15 mouse cellular contexts compared by ENCODE assay signal in the genomic region with DNA sequence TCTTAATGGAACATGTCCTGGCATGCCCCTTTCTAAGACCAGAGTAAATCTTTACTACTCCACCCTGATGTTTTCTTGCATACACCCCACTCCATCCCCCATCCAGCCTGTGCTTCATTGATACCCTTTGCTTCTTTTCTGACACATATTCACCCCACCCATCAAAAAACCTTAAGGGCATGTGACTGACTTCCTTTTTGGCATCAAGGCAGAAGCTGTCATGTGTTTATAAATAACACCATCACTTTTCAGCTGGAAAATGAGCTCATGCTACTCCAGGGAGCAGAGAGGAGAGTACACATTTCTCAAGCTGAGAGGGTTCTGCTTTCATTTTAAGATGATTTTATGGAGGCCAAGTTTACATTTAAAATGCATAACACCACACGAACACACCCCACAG.
DNase-seq lines count a peak whose midpoint lies in the region; ATAC-seq and TF ChIP-seq lines count a peak whose summit lies in the region.
"Had no signal": no experiment of that assay in that cellular context is flagged by ENCODE, and none has a peak within 500 bp of the region (broad histone marks: within the 10 kb centered on the region; RNA-seq: fewer than 3 reads in every experiment).

No protein-coding gene starts in this region.

- DNase-seq in gastrocnemius, adult 18-20 months (ENCODE audit: low spot score) = peak; percentile 17
- DNase-seq in gastrocnemius, postnatal 4 days (ENCODE audit: low spot score in 2 of 2) = no peak
- peak; percentile 52 for DNase-seq in lung, embryonic 14.5 days
- no peak for DNase-seq in lung, adult 2 months
- DNase-seq in midbrain, embryonic 10.5 days (ENCODE audit: low spot score) = no peak
- DNase-seq: B cell, adult 2 months; cerebellum, adult 9-11 months; gastrocnemius, postnatal 14 days; liver, embryonic 13.5 days; right cerebral cortex, postnatal 4 days had no signal

- H3K4me3 ChIP-seq in lung, embryonic 14.5 days (ENCODE audit: low read depth, low read length) = no peak overlapping the region
- H3K4me3 ChIP-seq in lung, adult 2 months (replicated peaks; ENCODE audit: extremely low read depth, low read depth, low read length) = no peak overlapping the region
- H3K4me3 ChIP-seq in limb, embryonic 15.5 days = no peak overlapping the region
- no peak overlapping the region for H3K4me3 ChIP-seq in midbrain, embryonic 10.5 days
- H3K4me3 ChIP-seq in midbrain, embryonic 13.5 days (replicated peaks) = no peak overlapping the region
- H3K4me3 ChIP-seq: liver, embryonic 13.5 days; midbrain, embryonic 15.5 days had no signal

- no peak for TF ChIP-seq POLR2A in lung, adult 2 months (IDR thresholded peaks at IDR 0.05; ENCODE audit: borderline replicate concordance, extremely low read depth, low read depth, low read length)

- WGBS in lung, embryonic 14.5 days = 13% methylated on average over 1 of the region's 1 CpGs
- WGBS in lung, adult 2 months = 24% methylated on average over 1 of the region's 1 CpGs
- 34% methylated on average over 1 of the region's 1 CpGs for WGBS in limb, embryonic 15.5 days
- WGBS in midbrain, embryonic 10.5 days = 67% methylated on average over 1 of the region's 1 CpGs
- WGBS in midbrain, embryonic 13.5 days = 68% methylated on average over 1 of the region's 1 CpGs

- no peaks in the 10 kb centered on the region for H3K9me3 ChIP-seq in lung, embryonic 14.5 days (ENCODE audit: low read depth, low read length)
- no peaks in the 10 kb centered on the region for H3K9me3 ChIP-seq in limb, embryonic 15.5 days
- no peaks in the 10 kb centered on the region for H3K9me3 ChIP-seq in midbrain, embryonic 10.5 days (replicated peaks)
- no peaks in the 10 kb centered on the region for H3K9me3 ChIP-seq in midbrain, embryonic 13.5 days
- H3K9me3 ChIP-seq: liver, embryonic 13.5 days; midbrain, embryonic 15.5 days had no signal

- no peaks in the 10 kb centered on the region for H3K27me3 ChIP-seq in lung, embryonic 14.5 days (ENCODE audit: insufficient read depth, low read length)
- H3K27me3 ChIP-seq in limb, embryonic 15.5 days = no peaks in the 10 kb centered on the region
- no peaks in the 10 kb centered on the region for H3K27me3 ChIP-seq in midbrain, embryonic 10.5 days (ENCODE audit: low read depth, poor library complexity, severe bottlenecking)
- no peaks in the 10 kb centered on the region for H3K27me3 ChIP-seq in midbrain, embryonic 13.5 days
- H3K27me3 ChIP-seq: liver, embryonic 13.5 days; midbrain, embryonic 15.5 days had no signal

- H3K36me3 ChIP-seq in lung, embryonic 14.5 days (ENCODE audit: insufficient read depth) = no peaks in the 10 kb centered on the region
- H3K36me3 ChIP-seq in limb, embryonic 15.5 days = no peaks in the 10 kb centered on the region
- H3K36me3 ChIP-seq in midbrain, embryonic 10.5 days = no peaks in the 10 kb centered on the region
- H3K36me3 ChIP-seq in midbrain, embryonic 13.5 days = no peaks in the 10 kb centered on the region
- H3K36me3 ChIP-seq: liver, embryonic 13.5 days; midbrain, embryonic 15.5 days had no signal

- no peak overlapping the region for H3K27ac ChIP-seq in lung, embryonic 14.5 days (ENCODE audit: low read depth)
- H3K27ac ChIP-seq in limb, embryonic 15.5 days = no peak overlapping the region
- H3K27ac ChIP-seq in midbrain, embryonic 10.5 days (replicated peaks) = no peak overlapping the region
- H3K27ac ChIP-seq in midbrain, embryonic 13.5 days = no peak overlapping the region
- H3K27ac ChIP-seq: liver, embryonic 13.5 days; midbrain, embryonic 15.5 days had no signal

- ATAC-seq in lung, embryonic 14.5 days (ENCODE audit: insufficient read depth) = peak; percentile 65; the same call in 1 of the 2 replicates
- peak; percentile 19; the same call in 1 of the 2 replicates for ATAC-seq in limb, embryonic 15.5 days (ENCODE audit: insufficient number of reproducible peaks, low FRiP score, low TSS enrichment, low read depth)
- no peak for ATAC-seq in granulocyte monocyte progenitor cell, adult 5-6 weeks (replicated peaks; ENCODE audit: poor library complexity, severe bottlenecking)
- no peak for ATAC-seq in midbrain, embryonic 13.5 days
- ATAC-seq: inflammation-experienced regulatory T-cells, adult 6 months; midbrain, embryonic 15.5 days had no signal

- H3K4me1 ChIP-seq in lung, embryonic 14.5 days (ENCODE audit: insufficient read depth) = no peaks in the 10 kb centered on the region
- H3K4me1 ChIP-seq in lung, adult 2 months (ENCODE audit: control insufficient read depth, insufficient read depth, low read length) = no peaks in the 10 kb centered on the region
- H3K4me1 ChIP-seq in limb, embryonic 15.5 days = no peaks in the 10 kb centered on the region
- H3K4me1 ChIP-seq in midbrain, embryonic 10.5 days = no peaks in the 10 kb centered on the region
- no peaks in the 10 kb centered on the region for H3K4me1 ChIP-seq in midbrain, embryonic 13.5 days (replicated peaks)
- H3K4me1 ChIP-seq: liver, embryonic 13.5 days; midbrain, embryonic 15.5 days had no signal

- H3K9ac ChIP-seq in lung, embryonic 14.5 days = no peak overlapping the region
- H3K9ac ChIP-seq in limb, embryonic 15.5 days = no peak overlapping the region
- no peak overlapping the region for H3K9ac ChIP-seq in midbrain, embryonic 13.5 days (replicated peaks)
- H3K9ac ChIP-seq: liver, embryonic 13.5 days; midbrain, embryonic 15.5 days had no signal

- no peak for TF ChIP-seq CTCF in lung, embryonic 14.5 days (IDR thresholded peaks at IDR 0.05; ENCODE audit: low read depth)
- TF ChIP-seq CTCF in lung, adult 2 months (IDR thresholded peaks at IDR 0.05; ENCODE audit: insufficient read depth, low read length) = no peak

- no peak overlapping the region for H3K4me2 ChIP-seq in lung, embryonic 14.5 days
- no peak overlapping the region for H3K4me2 ChIP-seq in limb, embryonic 15.5 days
- no peak overlapping the region for H3K4me2 ChIP-seq in midbrain, embryonic 13.5 days (replicated peaks)
- H3K4me2 ChIP-seq: liver, embryonic 13.5 days; midbrain, embryonic 15.5 days had no signal

Comparison
In these comparisons a context has a peak if more than half of its experiments do, and no peak if none do; other contexts are left out.
1. DNase-seq: peak in gastrocnemius, adult 18-20 months (single experiment) and lung, embryonic 14.5 days (single experiment); none in gastrocnemius, postnatal 4 days (0 of 2), lung, adult 2 months (single experiment) and midbrain, embryonic 10.5 days (single experiment).
2. ATAC-seq: peak in lung, embryonic 14.5 days (single experiment) and limb, embryonic 15.5 days (single experiment); none in granulocyte monocyte progenitor cell, adult 5-6 weeks (single experiment) and midbrain, embryonic 13.5 days (single experiment).